Mouse (Mus musculus): Measurements from ENCODE around the gene Fermt1.

Fermt1 gene

DNA sequence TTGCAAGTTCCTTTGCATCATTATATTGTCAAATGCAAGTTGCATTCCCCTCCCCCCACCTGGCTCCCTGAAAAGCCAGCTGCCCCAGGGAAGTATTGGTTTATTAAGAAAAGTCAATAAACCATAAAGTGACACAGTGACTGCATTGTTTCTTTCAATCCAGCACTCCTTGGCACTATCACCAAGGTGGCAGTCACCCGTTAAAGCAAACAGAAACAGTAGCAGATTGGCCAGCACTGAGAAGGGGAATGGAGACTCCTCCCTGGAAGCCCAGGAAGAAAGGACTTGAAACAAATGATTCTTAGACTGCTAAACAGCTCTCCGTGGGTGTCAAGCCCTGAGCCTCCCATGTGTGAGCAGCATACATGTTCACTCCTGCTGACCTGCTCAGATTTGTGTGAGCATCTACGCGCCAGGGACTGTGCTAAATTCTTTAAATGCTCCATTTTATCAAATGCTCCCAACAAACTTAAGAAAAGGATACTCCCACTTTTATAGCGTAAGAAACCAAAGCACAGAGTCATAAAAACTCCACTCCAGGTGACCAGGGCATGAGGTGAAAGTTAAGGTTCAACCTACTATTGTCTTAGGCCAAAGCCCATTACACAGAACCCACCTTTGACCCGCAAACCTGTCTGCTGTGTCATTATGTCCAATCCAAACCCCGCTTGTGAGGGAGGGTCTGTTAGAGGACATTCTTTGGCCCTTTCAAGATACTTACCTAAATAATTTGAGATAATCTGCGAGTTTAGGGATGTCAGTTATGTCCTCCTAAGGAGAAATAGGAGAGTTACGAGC, 23.4 kb downstream of the Fermt1 start:
- DNase-seq (ENCODE audit: low read depth, low spot score), result no peak

DNA sequence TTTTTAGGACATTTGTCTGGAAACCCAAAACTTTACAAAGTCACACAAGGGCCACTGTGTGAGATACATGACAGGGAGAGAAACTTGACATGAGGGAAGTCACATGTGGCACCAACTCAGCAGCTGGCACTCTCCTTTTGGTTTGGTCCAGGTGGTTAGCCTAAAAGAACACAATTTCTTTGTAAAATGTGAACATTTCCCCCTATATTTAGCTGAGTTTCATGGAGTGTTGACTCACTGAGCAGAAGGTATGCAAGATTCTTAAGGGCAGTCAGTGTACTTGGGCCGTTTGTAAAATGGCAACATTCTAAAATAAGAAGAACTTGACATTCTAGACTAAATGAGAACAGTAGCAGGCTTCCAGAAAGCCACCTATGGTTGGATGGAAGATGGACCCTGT, 30.9 kb downstream of the Fermt1 start:
- no peak for DNase-seq (ENCODE audit: low read depth, low spot score)

DNA sequence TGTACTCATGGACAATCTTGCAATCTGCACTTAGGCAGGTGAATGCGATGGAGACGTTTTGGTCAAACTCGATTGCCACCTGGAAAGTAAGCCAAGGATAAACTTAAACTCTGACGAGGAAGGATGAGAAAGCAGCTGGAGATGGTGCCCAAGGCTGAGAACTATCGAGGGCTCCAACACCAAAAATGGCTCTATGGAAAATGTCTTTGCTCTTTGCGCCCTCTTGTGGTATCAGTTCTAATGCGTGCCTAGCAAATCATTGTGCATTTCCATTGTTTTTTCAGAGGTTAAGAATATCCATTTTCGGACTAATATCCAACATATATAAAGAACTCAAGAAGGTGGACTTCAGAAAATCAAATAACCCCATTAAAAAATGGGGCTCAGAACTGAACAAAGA, 38.9 kb downstream of the Fermt1 start:
- no peak for DNase-seq (ENCODE audit: low read depth, low spot score)

DNA sequence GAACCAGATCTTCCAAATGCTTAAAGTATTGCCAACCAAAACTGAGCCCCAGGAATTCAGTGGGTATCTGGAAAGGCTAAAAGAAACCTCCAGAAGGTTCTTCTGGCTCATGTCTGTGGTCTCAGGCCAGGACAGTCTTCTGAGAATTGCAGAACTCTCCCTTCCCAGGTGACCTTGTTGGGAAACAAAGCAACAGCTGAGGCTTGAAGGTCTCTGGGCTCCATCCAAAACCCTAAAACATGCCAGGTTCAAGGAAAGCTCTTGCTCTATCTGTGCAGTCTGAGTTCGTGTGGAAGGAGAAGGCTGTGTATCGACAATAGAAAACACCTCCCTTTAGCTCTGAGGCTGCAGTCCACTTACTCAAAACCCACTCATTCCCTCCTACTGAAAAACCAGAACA, 40.7 kb downstream of the Fermt1 start:
- no peak for DNase-seq (ENCODE audit: low read depth, low spot score)

DNA sequence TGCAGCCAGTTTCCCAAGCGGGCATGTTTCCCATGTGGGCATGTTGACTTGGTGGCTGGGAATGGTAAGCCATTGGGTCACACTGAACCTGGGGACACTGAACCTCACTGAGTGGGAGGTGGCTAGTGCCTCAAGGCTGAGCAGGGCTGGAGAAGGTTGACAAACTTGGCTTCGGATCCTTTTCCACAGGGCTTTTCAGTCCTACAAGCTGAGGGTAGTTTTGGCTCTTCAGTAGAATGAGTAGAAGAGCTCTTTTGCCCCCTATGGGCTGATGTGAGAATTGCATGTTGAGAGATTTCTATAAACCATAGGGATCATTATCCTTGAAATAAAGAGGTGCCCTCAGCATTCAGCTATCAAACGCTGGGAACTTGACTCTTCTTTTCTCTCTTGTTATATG, 42.2 kb downstream of the Fermt1 start:
- DNase-seq (ENCODE audit: low read depth, low spot score), result peak; percentile 13

DNA sequence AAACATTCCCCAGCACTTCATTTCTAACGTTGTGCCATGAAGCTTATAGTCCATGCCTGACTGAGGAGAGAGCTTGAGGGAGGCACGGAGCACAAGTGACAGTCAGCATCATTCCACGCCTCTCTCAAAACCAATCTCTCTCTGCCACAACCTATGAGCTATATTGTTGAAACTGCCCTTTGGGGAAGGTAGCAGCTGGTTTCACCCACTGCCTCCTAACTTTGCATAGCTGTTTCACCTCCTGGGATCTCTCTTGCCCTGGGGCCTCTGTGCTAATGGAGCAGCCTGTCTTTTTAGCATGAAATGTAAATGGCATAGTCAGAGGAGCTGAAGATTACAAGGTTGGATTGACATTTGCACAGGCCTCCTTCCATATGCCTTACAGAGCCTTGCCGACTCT, 43.6 kb downstream of the Fermt1 start:
- DNase-seq (ENCODE audit: low read depth, low spot score), result no peak

DNA sequence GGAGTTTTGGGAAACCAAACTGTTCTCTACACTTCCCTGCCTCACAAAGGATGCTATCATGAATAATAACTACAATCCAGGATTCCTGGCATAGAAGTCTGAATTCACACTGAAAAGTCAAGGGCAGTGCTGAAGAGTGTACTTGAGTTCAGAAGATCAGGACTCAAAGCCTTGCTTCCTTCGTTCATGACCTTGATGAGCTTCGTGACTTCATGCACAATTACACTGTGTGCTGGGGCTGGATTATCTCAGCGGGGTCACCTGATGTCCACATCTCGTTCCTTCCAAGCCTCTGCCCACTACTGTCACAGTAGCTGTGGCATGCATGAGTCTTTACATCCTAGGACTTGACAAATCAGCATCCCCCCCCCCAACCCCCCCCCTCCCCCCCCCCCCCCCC, 44.1 kb downstream of the Fermt1 start:
- no peak for DNase-seq (ENCODE audit: low read depth, low spot score)

DNA sequence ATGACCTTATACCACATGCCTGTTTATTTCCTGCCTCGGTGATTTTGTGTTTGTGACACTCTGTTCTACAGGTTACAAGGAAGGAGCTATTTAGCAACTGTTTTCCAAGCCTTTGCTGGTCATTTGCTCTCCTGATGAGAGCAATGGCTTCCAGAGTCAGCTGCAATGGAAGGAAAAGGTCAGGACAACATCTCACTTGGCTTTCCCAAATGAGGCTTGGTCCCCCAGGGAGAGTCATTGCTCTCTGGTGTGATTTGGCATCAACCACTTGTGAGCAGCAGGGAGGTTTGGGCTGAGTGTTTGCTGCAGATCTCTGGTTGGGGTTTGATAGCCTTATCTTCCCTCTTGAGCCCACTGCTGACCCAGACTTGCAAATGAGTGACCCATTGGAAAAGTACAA, 45.1 kb downstream of the Fermt1 start:
- DNase-seq (ENCODE audit: low read depth, low spot score), result no peak

DNA sequence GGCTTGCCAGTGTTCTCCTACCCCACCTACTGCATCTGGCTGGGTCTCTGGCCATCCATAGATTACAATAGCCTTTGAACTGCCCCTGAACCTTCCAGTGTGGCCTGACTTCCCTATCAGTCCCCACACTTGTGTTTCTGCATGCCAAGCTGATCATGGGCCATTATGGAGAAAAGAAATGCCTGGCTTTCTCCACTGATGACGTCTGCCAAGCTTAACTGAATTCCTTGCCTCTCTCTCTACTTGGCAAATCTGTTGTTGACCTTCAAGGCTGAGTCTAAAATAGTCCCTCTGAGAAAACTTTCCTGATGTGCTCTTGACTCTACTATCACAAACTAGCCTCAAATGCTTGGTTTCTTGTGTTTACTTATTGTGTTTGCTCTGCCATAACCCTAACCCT, 47.5 kb downstream of the Fermt1 start:
- DNase-seq (ENCODE audit: low read depth, low spot score), result no peak

DNA sequence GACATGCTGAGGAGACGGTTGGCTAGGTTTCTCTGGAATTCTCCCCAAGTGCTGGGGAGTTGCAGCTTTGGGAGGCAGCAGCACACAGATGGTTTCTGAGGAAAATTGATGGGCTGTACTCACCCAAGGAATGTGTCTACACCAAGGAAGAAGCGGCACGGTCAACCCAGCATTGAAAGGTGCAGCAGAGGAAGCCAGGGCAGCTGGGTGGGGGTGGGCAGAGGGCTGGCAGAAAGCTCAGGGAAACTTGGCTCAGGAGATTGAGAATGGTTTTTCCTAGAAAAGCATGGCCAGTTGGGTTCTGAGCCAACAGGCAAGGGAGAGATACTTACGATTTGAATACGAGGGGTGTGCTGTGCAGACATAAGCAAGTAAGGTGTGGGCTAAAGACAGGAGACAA, 51.9 kb downstream of the Fermt1 start:
- DNase-seq (ENCODE audit: low read depth, low spot score), result no peak

DNA sequence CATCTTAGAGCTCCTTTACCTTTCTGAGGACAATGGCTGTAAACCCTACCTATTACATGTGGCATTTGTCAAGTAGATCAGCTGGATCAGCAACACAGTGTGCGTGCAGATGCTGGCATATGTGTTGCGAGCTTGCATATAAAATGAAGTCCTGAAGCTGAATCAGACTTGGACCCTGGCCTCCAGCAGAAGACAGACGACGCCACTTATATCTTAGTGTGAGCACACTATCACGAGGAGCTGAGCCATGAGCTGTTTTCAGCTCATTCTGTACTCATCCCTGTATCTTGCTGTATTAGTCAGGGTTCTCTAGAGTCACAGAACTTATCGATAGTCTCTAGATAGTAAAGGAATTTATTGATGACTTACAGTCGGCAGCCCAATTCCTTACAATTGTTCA, 60.4 kb downstream of the Fermt1 start:
- no peak for DNase-seq (ENCODE audit: low read depth, low spot score)

DNA sequence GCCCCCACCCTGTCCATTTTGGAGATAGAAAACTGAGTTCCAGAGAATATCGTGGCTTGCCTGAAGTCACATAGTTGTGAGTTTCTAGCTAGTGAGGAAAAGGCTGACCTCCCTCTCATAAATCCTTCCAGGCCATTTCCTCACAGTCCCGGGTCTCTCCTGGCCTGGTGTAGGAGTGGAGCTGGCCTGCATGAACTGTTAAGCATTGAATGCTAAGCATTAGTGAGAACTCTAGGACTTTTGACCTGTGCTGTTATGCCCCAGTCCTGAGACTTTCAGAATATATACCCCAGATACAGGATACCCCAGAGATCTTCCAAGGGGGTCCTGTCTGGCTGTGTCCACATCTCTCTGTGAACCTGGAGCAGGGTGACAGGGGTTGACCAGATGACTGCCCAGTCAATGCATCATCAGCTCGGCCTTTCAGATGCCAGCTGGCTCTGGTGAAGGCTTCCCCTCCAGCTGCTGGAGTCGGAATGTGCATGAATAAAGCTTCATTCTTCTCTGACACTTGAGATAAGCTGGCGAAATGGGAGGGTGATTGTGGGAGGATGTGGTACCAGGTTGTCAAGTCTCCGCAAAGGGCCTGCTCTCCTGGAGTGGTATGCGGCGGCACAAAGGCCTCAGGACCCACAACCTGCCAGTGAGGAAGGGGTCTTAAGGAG, 61.3 kb downstream of the Fermt1 start:
- no peak for DNase-seq (ENCODE audit: low read depth, low spot score)

DNA sequence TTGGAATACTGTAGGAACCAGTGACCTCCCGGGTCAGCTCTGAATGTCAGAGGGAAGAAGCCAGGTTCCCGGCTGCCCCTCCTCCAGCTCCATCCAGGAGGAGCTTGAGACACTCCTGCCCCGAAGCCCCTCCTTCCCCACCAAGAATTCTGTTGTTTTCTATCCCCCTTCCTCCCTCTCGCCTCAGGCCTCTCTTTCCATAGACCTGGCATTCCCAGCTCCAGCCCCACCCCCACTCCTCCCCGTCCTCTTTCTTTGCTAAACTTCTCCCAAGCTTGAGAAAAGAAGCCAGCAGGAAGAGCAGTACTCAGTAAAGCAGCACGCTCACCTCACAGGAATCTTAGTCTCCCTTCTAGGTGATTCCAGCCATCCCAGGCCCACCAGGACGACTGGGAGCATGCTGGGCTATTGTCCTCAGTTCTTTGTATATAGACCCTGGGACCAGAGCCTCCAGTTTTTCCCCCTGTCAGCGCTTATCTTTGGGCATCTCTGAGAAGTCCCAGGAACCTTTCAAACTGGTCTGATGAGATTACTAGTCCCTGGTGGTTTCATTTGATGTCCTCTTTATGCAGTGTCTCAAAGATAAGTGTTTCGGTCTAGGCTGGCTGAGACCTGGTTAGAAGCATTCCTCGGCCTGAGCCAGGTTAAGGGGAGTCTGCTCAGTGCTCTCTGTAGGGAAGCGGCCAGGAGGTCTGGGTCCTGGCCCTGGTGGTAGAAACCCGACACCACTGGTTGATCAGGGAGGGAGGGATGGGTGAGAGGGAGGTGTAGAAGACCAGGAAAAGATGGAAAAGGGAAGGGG, 64.7 kb downstream of the Fermt1 start, which contains the start of gene Lrrn4:
Gene Lrrn4, minus strand, starts transcription at position 48 of the 802 bp plus-strand sequence.
- no peak for DNase-seq (ENCODE audit: low read depth, low spot score)

DNA sequence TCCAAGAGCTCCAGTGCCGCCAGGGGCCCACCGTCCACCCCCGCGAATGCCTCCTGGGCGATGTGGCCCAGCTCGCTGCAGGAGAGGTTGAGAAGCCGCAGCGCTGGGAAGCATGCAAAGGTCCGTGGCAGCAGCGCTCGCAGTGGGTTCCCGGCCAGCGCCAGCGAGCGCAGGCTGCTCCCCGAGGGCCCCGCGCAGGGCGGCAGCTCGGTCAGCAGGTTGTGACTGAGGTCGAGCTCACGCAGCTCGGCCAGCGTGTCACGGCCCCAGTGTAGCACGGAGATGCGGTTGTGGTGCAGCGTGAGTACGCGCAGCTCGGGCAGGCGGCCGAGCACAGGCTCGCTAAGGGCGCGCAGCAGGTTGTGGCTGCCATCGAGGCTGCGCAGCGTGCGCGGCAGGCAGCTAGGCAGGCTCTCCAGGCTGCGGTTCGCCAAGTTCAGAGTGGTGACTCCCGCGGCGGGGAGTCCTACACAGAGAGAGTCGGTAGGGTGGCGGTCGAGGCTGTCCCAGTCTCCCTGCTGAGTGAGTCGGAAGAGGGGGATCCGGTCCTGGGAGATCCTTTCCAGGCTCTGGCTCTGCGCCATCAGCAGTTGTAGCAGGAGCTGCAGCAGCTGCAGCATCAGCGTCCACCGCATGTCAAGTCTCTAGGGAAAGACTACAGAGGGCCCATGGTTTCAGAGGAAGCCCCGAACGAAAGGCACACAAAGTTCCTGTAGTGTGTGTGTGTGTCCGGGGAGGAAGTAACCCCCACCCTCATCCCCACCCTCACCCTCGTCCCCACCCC, 66.3 kb downstream of the Fermt1 start:
- DNase-seq (ENCODE audit: low read depth, low spot score), result no peak

DNA sequence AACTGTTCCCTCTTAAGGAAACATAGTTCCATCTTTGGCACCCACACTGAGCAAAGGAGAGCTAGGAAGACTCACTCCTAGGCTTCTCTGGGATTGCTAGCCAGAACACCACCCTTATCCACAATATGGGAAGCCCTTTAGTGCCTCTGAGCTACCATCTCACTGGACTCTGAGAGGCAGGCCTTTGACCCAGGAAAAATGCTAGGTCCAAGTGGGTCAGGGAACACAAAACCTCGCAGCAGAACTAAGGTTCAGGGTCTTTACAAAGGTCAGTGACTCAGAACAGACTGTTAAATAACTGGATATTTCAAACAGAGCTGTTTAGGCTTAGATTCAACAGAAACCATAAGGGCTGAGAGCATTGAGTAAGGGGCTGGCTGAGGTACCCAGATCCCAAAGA, 68.7 kb downstream of the Fermt1 start:
- no peak for DNase-seq (ENCODE audit: low read depth, low spot score)

DNA sequence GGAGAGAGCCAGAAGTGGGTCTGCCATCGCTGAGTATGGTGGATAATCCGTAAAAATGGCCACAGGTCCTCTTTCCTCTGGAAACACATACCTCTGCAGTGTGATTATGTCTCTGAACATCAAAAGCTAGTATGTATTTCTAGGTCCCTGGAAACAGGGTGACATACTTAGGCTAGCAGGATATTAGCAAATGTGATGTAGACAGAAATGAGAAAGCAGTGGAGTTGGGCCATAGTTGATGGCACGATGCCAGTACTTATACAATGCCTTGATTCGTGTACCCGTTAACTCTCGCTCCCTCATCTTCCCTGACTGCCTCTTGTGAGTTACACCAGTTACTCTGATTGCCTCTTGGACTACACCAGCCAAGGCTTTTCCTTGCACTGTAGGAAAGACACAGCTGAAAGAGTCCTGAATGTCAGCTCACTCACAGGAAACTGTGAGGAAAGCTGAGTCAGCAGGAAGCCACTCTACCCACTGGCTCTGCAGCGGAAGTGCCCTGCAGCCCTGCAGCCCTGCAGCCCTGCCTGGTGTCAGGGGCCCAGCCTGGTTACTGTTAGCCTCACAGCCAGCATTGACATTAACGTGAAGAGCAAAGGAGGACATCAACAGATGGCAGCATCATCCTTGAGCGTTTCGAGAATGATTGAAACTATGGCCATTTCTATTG, 71.9 kb downstream of the Fermt1 start:
- no peak for DNase-seq (ENCODE audit: low read depth, low spot score)

DNA sequence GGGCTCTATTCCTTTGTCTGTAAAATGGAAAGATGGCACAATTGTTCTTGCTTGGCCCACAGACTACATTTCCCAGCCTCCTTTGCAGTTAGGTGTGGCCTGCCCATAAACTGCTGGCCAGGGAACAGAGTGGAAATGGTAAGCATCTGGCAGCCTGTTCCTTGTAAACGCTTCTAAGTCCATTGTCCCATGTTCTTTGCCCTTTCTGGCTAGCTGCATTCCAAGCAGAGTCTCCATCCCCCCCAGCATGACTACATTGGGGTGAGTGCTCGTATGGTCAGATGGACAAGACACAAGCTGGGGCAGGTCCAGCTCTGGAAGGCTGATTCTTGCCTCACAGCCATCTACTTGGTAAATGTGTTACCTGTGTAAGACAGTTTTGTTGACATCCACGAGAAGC, 74.0 kb downstream of the Fermt1 start:
- DNase-seq (ENCODE audit: low read depth, low spot score), result no peak

DNA sequence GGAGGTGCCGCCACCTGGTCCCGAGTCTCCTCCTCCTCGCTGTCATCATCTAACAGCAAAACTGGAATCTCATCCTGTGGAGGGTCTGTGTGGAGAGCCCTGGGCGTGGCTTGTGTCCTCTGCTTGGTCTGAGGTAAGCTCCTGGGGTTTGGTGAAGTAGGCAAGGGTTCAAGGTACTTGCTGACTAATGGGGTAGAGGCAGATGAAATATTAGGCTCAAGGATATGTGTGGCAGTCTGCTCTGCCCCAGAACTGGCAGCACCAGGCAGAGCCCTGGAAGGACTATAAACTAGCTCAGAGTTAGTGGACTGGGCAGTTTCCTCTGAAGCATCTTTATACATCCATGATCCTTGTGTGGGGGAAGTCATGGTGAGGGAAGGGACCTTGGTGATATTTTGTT, 75.4 kb downstream of the Fermt1 start:
- no peak for DNase-seq (ENCODE audit: low read depth, low spot score)

DNA sequence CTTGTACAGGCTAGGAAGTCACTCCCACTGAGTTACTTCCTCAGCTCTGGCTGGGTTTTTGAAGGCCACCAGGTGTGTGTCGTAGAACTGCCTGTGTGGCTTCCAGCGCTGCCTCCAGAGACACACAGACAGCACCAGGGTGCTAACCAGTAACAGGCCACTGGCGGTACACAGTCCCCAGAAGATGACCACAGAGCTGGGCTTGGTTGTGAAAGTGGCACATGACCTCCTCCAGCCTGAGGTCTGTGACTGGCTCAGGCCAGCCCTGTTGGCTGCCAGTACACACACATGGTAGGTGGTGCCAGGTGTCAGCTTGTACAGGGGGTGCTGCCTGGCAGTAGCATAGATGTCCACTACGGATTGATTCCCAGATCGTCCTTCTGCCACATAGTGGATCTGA, 76.0 kb downstream of the Fermt1 start:
- no peak for DNase-seq (ENCODE audit: low read depth, low spot score)

DNA sequence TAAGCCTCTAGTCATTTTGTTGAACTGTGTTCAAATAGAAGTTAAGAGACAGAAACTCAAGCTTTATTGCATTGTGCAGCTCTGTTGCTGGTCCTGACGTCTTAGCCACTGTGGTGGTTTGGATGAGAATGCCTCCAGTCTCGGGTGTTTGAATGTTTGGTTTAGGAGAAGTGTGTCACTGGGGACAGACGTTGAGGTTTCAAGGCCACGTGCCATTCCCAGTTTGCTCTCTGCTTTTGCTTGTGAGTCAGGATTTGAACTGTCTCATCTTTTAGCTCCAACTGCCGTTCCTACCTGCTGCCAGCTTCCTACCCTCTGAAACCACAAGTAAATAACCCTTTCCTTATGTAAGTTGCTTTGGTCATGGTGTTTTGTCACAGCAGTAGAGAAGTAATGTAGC, 78.2 kb downstream of the Fermt1 start:
- DNase-seq (ENCODE audit: low read depth, low spot score), result no peak

DNA sequence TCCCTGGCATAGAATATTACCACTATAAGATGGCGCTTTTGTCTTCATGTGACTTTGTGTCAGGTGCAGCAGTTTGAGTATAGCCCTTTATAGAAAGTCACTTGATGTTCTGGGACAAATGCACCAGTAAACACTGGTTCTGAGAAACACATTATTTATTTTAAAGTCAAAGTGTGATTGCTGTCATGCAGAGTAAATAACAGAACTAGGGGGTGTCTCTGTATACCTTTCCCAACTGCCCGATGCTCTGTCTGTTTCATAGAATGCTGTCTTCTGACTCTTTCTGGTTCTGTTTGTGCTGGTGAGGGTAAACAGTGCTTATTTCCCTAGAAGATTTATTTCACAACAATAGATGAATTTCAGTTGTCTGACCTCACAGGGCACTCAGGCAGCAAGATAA, 82.4 kb downstream of the Fermt1 start:
- no peak for DNase-seq (ENCODE audit: low read depth, low spot score)

Measured in skeletal muscle tissue, adult 2 months (tissue).